Mouse (Mus musculus): ENCODE measurements around the gene Gdf1. TPM values are rescaled to one million over a fixed set of nuclear protein-coding genes. Genes with fewer than 3 reads are reported as not detected.
A peak's percentile ranks its signal among the peaks of the same experiment; 100 is the strongest.

Gene Gdf1
- polyA plus RNA-seq, 1 experiment from 2014 or later: 0.40 TPM

DNA sequence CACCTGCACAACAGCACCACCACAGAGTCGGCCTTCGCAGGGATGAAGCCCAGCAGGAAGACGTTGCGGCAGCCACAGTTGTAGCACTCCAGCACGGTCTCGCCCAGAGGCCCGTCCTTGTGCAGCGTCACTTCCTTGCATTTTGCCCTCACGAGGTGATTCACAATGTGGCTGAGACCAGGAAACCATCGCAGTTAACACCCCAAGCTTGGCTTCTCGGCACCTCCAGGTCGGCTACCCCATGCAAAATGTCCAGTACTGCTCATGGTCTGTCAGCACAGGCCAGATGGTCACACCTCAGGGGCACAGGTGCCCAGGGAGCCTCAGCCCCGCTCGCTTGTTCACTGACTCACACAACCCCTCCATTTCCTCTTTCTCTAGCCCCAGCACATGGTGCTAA lies 12.4 kb downstream of the Gdf1 start:
- no peak overlapping the region for H3K27ac ChIP-seq (ENCODE audit: low read length)
- H3K36me3 ChIP-seq (ENCODE audit: control insufficient read depth, insufficient read depth, low read length): peaks cover 57% of the 10 kb centered on the region
- no peaks in the 10 kb centered on the region for H3K4me1 ChIP-seq (replicated peaks; ENCODE audit: control insufficient read depth, insufficient read depth, low read length)
- no peak overlapping the region for H3K9ac ChIP-seq (ENCODE audit: low read length)
- WGBS: 85% methylated on average over 14 of the region's 14 CpGs
- no peaks in the 10 kb centered on the region for H3K27me3 ChIP-seq (ENCODE audit: control insufficient read depth, insufficient read depth, low read depth, low read length)
- H3K4me2 ChIP-seq (ENCODE audit: low read depth, low read length): no peak overlapping the region
- no peaks in the 10 kb centered on the region for H3K9me3 ChIP-seq (ENCODE audit: control insufficient read depth, low read length)
- H3K4me3 ChIP-seq (ENCODE audit: low read length): no peak overlapping the region
- no peak for ATAC-seq (ENCODE audit: low read depth)

DNA sequence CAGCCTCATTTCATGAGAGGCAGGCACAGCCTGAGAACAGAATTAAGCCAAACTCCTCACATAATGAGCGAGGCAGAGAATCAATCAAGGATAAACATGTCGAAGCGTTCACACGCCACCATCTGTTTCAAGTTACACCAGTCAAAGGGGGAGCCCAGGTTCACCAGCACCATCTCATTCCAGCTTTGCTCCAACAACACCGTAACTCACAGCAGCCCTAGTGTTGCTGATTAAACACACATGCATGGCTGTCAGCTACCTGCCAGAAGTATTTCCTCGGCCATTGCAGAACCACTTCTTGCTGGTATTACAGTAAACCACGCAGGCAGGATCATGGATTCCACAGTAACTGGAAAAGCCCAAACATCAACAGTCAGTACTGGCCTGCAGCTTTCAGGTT lies 13.5 kb downstream of the Gdf1 start:
- 64% methylated on average over 7 of the region's 7 CpGs for whole genome bisulfite sequencing
- Histone ChIP-seq H3K27me3 (ENCODE audit: control insufficient read depth, insufficient read depth, low read depth, low read length) (no peaks in the 10 kb centered on the region), H3K36me3 (ENCODE audit: control insufficient read depth, insufficient read depth, low read length) (peaks cover 46% of the 10 kb centered on the region), H3K4me2 (ENCODE audit: low read depth, low read length) (no peak overlapping the region), H3K27ac (ENCODE audit: low read length) (no peak overlapping the region), H3K9me3 (ENCODE audit: control insufficient read depth, low read length) (no peaks in the 10 kb centered on the region), H3K9ac (ENCODE audit: low read length) (no peak overlapping the region), H3K4me1 (replicated peaks; ENCODE audit: control insufficient read depth, insufficient read depth, low read length) (no peaks in the 10 kb centered on the region; the same call in 1 of the 2 replicates), H3K4me3 (ENCODE audit: low read length) (no peak overlapping the region)
- no peak for ATAC-seq (ENCODE audit: low read depth)

DNA sequence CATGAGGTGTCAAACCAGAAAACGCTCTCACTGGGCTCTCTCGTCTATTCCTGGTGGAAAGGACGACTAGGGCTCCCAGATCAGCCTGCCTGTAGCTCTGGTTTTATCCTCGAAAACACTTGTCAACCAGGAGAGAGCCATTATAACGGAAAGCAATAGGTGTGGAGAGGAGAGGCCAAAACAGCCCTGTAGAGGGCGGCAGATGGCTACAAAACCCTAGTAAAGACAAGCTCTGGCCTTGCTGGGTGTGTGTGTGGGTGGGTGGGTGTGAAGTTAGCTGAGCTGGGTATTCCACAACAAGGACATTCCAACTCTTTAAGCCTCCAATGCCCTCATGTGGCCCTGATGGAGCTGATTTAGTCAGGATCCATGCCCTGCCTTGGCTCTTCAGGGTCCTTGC lies 14.1 kb downstream of the Gdf1 start:
- 54% methylated on average over 6 of the region's 6 CpGs for WGBS
- peaks cover 41% of the 10 kb centered on the region for H3K36me3 ChIP-seq (ENCODE audit: control insufficient read depth, insufficient read depth, low read length)

DNA sequence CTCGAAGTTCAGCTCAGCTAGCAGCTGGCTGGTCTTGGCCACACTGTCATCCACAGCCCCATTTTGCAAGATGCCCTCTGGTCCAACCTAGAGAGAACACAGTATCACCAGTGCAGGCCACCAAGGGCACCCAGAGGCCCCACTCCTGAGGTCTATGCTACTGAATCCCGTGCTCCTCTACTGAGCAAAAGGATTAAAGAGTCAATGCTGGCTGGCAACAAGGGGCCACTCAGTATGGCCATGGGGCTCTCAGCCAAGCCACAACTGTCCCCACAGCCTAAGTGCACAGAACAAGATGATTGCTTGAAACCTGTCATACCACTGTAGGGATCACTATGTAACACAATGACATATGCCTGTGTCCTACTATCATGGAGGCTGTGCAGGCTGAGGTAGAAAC lies 14.7 kb downstream of the Gdf1 start:
- no peak overlapping the region for H3K4me2 ChIP-seq (ENCODE audit: low read depth, low read length)
- H3K36me3 ChIP-seq (ENCODE audit: control insufficient read depth, insufficient read depth, low read length): peaks cover 36% of the 10 kb centered on the region
- ATAC-seq (ENCODE audit: low read depth): no peak; the same call in 1 of the 2 replicates
- no peaks in the 10 kb centered on the region for H3K9me3 ChIP-seq (ENCODE audit: control insufficient read depth, low read length)
- H3K4me3 ChIP-seq (ENCODE audit: low read length): no peak overlapping the region
- no peak overlapping the region for H3K9ac ChIP-seq (ENCODE audit: low read length)
- WGBS: 82% methylated on average over 2 of the region's 2 CpGs
- H3K4me1 ChIP-seq (replicated peaks; ENCODE audit: control insufficient read depth, insufficient read depth, low read length): no peaks in the 10 kb centered on the region; the same call in 1 of the 2 replicates
- H3K27me3 ChIP-seq (ENCODE audit: control insufficient read depth, insufficient read depth, low read depth, low read length): no peaks in the 10 kb centered on the region
- H3K27ac ChIP-seq (ENCODE audit: low read length): no peak overlapping the region

More for the DNA sequence above, 14.1 kb downstream of the Gdf1 start:
- H3K9ac ChIP-seq (ENCODE audit: low read length): no peak overlapping the region
- H3K4me1 ChIP-seq (replicated peaks; ENCODE audit: control insufficient read depth, insufficient read depth, low read length): no peaks in the 10 kb centered on the region; the same call in 1 of the 2 replicates
- H3K9me3 ChIP-seq (ENCODE audit: control insufficient read depth, low read length): no peaks in the 10 kb centered on the region
- peak; percentile 41; the same call in 1 of the 2 replicates for ATAC-seq (ENCODE audit: low read depth)
- no peak overlapping the region for H3K27ac ChIP-seq (ENCODE audit: low read length)
- no peak overlapping the region for H3K4me3 ChIP-seq (ENCODE audit: low read length)
- no peak overlapping the region for H3K4me2 ChIP-seq (ENCODE audit: low read depth, low read length)
- no peaks in the 10 kb centered on the region for H3K27me3 ChIP-seq (ENCODE audit: control insufficient read depth, insufficient read depth, low read depth, low read length)

DNA sequence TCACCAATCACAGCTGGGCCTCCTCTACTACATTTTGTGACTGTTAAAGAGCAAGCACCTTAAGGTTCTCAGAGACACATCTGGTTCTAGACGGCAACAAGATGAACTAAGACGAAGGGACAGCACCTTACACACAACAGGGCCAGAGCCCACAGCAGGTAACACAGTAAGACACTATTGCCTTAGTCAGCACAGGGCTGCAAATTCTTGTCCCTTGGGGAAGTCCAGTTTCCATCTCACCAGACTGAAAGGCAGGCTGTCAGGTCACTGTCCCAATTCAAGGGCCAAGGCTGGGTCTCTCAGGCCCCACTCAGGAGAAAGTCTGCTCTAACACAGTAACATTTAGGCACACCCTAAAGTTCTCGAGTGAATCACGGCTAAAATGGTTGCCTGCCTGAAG lies 17.8 kb downstream of the Gdf1 start:
- no peaks in the 10 kb centered on the region for H3K9me3 ChIP-seq (ENCODE audit: control insufficient read depth, low read length)
- no peak overlapping the region for H3K27ac ChIP-seq (ENCODE audit: low read length)
- WGBS: 75% methylated on average over 4 of the region's 4 CpGs
- no peak overlapping the region for H3K4me3 ChIP-seq (ENCODE audit: low read length)
- no peak overlapping the region for H3K9ac ChIP-seq (ENCODE audit: low read length)
- peaks cover 20% of the 10 kb centered on the region for H3K4me1 ChIP-seq (replicated peaks; ENCODE audit: control insufficient read depth, insufficient read depth, low read length)
- H3K27me3 ChIP-seq (ENCODE audit: control insufficient read depth, insufficient read depth, low read depth, low read length): no peaks in the 10 kb centered on the region
- ATAC-seq (ENCODE audit: low read depth): no peak
- H3K36me3 ChIP-seq (ENCODE audit: control insufficient read depth, insufficient read depth, low read length): peaks cover 9% of the 10 kb centered on the region
- H3K4me2 ChIP-seq (ENCODE audit: low read depth, low read length): no peak overlapping the region

DNA sequence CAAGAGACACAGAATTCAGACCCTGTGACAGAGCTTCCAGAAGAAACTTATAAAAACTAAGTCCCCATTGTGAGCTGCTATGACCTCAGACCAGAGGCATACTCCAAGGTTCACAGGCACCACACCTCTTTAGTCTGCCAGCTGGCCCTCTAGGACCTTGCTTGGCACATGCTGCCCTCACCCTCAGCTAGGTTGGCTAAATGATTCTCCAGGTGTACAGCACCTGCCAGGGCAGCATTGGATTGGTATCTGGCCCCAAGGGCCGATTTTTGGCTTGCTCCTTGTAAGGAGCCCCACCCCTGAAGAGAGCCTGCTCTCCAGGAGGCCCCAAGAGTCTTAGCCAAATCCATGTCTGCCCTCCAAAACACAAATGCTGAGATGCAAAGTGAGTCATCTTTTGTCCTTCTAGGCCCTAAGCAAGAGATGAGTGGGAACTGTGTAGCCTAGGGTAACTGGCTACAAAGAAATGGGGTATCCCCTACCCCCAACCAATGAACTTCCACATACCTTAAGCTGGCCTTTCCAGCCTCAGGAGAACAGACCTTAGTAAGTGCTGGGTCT lies 18.3 kb downstream of the Gdf1 start:
- Histone ChIP-seq H3K9ac (ENCODE audit: low read length) (no peak overlapping the region), H3K27ac (ENCODE audit: low read length) (no peak overlapping the region), H3K4me2 (ENCODE audit: low read depth, low read length) (no peak overlapping the region), H3K27me3 (ENCODE audit: control insufficient read depth, insufficient read depth, low read depth, low read length) (no peaks in the 10 kb centered on the region), H3K4me1 (replicated peaks; ENCODE audit: control insufficient read depth, insufficient read depth, low read length) (peaks cover 20% of the 10 kb centered on the region), H3K36me3 (ENCODE audit: control insufficient read depth, insufficient read depth, low read length) (peaks cover 7% of the 10 kb centered on the region), H3K4me3 (ENCODE audit: low read length) (no peak overlapping the region), H3K9me3 (ENCODE audit: control insufficient read depth, low read length) (no peaks in the 10 kb centered on the region)
- WGBS: 59% methylated on average over 1 of the region's 1 CpGs
- no peak for ATAC-seq (ENCODE audit: low read depth)

DNA sequence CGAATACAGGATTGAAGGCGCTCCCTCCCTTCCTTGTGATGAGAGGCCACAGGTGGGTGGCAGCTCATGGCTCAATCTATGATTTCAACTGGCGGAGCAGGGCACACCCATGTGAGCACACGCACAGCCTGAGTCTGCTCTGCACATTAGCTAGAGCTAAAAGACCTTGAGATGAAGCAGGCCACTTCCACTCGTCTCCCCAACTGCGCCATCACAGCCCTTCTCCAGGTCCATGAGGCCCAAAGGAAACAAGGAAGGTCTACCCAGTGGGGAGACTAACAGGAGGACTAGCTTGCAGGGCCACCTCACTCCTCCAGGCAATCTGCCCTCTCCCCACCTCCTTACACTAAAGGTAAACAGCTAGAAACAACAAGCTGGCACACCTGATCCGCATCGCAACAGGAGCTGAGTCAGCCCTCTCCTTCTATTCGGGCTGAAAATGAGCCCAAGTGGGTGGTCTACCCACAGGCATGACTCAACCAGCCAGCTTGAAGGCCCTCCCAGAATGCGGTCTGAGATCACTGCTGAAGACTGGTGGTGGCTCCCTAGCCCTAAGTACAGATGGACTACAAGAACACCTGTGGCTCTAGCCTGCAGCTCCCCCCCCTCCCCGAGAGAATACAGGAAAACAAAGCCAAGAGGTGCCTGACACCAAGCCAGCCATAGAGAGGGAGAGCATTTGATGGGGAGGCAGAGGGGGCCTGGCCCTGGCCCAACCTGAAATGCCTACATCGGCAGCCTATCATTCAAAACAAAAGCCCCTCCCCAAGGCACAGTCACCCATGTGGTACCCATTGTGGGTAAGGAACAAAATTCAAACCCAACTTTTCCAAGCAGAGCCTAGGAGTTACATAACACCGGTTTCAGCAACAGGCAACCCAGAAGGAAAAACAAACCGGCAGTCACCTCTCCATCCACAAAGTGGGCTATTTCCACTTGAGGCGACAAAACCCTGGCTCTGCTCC lies 21.7 kb downstream of the Gdf1 start:
- no peak for ATAC-seq (ENCODE audit: low read depth)
- Histone ChIP-seq H3K9ac (ENCODE audit: low read length) (peak overlapping the region; percentile 99), H3K27me3 (ENCODE audit: control insufficient read depth, insufficient read depth, low read depth, low read length) (no peaks in the 10 kb centered on the region), H3K4me2 (ENCODE audit: low read depth, low read length) (peak overlapping the region; percentile 76), H3K36me3 (ENCODE audit: control insufficient read depth, insufficient read depth, low read length) (no peaks in the 10 kb centered on the region), H3K9me3 (ENCODE audit: control insufficient read depth, low read length) (no peaks in the 10 kb centered on the region), H3K4me3 (ENCODE audit: low read length) (peak overlapping the region; percentile 99), H3K4me1 (replicated peaks; ENCODE audit: control insufficient read depth, insufficient read depth, low read length) (peaks cover 30% of the 10 kb centered on the region), H3K27ac (ENCODE audit: low read length) (no peak overlapping the region)
- WGBS: 34% methylated on average over 15 of the region's 15 CpGs

DNA sequence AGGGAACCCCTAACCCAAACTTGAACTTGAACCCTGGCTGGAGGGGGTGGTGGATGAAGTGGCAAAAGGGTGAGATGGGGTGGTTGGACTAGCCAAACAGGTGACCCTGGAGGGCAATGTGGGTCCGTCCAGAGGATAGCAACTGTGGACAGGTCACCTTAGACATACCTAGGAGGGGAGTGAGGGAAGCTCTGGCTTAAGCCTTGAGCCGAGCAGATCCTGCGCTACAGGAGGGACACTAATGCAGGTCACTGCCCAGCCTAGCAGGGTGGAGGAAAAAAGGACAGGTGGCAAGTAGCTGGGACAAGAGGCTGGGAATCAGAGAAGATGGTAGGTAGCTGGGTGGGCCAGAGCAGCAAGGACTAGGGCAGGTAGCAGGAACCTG lies 22.4 kb downstream of the Gdf1 start:
- 8% methylated on average over 3 of the region's 3 CpGs for WGBS
- no peak for ATAC-seq (ENCODE audit: low read depth)
- Histone ChIP-seq H3K4me1 (replicated peaks; ENCODE audit: control insufficient read depth, insufficient read depth, low read length) (peaks cover 30% of the 10 kb centered on the region), H3K27me3 (ENCODE audit: control insufficient read depth, insufficient read depth, low read depth, low read length) (no peaks in the 10 kb centered on the region), H3K9me3 (ENCODE audit: control insufficient read depth, low read length) (no peaks in the 10 kb centered on the region), H3K36me3 (ENCODE audit: control insufficient read depth, insufficient read depth, low read length) (no peaks in the 10 kb centered on the region), H3K9ac (ENCODE audit: low read length) (peak overlapping the region; percentile 99), H3K4me2 (ENCODE audit: low read depth, low read length) (peak overlapping the region; percentile 76), H3K4me3 (ENCODE audit: low read length) (peak overlapping the region; percentile 99), H3K27ac (ENCODE audit: low read length) (no peak overlapping the region)

DNA sequence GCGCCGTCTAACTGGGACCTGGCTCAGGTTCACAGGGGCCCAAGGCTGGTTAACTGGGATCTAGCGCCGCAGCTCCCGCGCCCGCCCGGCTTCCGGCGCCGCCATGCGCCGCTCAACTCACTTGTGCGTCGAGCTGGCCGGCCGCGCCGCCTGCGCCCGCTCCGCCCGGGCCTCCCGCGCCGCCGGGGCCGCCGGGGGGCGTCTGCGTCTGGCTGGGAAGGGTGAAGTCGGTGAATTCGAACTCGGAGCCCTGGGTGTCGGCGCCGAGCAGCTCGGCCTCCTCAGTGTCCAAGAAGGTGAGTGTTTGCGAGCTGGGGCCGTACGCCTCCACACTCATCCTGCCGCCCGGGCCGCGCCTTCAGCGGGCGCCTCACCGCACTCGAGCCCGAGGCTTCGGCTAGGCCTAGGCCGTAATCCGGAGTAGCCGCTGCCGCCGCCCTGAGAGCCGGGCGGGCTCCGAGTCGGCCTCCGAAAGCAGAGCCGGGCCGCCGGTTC lies 23.1 kb downstream of the Gdf1 start:
- peak; percentile 52 for ATAC-seq (ENCODE audit: low read depth)
- Histone ChIP-seq H3K36me3 (ENCODE audit: control insufficient read depth, insufficient read depth, low read length) (no peaks in the 10 kb centered on the region), H3K9me3 (ENCODE audit: control insufficient read depth, low read length) (no peaks in the 10 kb centered on the region), H3K4me2 (ENCODE audit: low read depth, low read length) (peak overlapping the region; percentile 76), H3K4me3 (ENCODE audit: low read length) (peak overlapping the region; percentile 99), H3K4me1 (replicated peaks; ENCODE audit: control insufficient read depth, insufficient read depth, low read length) (peaks cover 30% of the 10 kb centered on the region), H3K27me3 (ENCODE audit: control insufficient read depth, insufficient read depth, low read depth, low read length) (no peaks in the 10 kb centered on the region), H3K27ac (ENCODE audit: low read length) (peak overlapping the region; percentile 90), H3K9ac (ENCODE audit: low read length) (peak overlapping the region; percentile 99)
- WGBS: under 1% methylated on average over 50 of the region's 64 CpGs

Measured in lung, embryonic 16.5 days (tissue).